Mouse (Mus musculus) spleen, postnatal 4 days (tissue): ENCODE data around the gene Radil.

ENCODE experiments used
- DNase-seq, 2 experiments: peaks; one replicate each; pipeline ENCODE4 v3.0.0; 2022; ENCODE audit warnings: low spot score in 2 of 2

The Radil gene

DNA sequence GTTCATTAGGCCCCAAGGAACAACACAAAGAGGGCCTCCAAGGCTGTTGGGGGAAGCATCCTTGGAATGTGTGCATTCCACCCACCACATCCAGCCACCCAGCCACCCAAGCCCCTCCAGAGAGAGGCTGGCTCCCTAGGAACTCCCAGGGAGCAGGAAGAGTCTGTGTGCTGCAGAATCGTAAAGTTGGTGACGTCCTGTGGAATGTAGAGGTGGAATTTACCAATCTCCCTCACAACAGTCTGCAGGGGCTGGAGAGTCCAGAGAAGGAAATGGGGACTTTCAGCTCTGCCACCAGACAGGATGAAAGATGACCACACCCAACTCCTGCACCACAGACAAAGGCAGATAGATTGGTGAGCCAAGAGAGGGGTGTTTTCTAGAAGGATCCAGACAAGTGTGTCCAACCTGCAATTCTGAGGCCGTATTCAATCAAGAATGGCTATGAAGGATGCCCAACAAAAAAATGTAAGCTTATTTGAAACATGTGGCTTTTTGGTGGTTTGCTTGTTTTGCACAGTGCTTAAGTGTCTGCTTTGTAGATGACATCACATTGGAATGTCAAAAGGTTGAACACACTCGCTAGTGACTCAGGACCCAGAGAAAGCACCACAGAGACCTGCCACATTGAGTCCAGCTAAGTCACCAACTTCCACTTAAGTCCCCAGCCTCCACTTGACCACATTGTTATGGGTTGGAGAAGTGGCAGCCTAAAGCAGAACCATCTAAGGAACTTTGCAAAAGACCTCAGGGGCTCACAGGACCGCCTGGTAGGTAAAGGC lies 5.7 kb downstream of the Radil start:
- no peak for DNase-seq

DNA sequence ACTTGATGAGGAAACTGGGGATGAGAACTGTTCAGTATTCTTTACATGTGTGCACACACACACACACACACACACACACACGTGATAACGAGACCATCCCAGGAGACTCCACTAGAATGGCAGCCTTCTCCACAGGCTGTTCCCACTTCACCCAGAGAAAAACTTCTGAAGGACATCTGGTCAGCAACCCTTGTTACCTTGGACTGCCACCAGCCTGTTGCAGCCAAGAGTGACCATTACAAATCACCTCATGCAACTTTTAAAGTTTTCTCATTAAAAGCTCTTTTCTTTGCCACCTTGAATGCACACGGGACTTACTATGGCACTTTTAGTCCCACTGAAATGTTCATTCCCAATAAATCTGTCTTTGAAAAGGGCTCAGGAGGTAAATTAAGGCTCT lies 13.6 kb downstream of the Radil start:
- DNase-seq, result no peak

DNA sequence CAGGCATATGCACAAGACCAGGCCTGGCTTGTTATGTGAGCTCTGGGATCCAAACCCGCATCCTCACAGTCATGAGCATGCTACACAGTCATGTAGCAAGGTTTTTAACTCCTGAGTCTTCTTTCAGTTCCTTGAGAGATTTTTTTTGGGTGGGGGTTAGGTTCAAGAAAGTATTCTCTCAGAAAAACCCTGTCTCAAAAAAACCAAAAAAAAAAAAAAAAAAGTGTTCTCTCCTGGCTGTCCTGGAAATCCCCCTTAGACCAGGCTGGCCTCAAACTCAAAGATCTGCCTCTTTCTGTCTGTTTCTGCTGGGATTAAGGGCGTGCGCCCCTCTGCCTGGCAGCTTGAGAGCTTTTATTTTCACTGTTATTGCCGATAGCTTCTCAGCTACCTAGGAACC lies 15.5 kb downstream of the Radil start:
- DNase-seq, result no peak

DNA sequence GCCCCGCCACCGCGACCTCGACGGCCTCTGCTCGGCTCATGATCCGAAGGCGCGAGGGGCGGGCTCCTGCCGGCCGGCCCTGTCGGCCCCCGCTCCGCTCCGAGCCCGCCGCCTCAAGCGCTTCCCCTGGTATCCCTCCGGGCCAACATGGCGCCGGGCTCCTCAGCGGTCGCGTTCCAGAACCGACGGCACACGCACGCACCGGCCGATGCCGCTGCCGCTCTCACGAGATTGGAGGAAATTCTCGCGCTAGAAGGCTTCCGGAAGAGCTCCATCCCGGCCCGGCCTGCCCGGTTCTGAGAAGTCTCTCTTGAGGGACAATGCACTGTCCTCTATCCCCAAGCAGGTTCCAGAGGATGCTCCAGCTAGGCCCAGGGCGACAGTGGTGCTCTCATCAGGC lies 21.0 kb downstream of the Radil start, which contains the start of gene Papolb:
Papolb (minus strand) TSS at position 162 of the 400 bp plus-strand sequence.
- DNase-seq, result no peak

DNA sequence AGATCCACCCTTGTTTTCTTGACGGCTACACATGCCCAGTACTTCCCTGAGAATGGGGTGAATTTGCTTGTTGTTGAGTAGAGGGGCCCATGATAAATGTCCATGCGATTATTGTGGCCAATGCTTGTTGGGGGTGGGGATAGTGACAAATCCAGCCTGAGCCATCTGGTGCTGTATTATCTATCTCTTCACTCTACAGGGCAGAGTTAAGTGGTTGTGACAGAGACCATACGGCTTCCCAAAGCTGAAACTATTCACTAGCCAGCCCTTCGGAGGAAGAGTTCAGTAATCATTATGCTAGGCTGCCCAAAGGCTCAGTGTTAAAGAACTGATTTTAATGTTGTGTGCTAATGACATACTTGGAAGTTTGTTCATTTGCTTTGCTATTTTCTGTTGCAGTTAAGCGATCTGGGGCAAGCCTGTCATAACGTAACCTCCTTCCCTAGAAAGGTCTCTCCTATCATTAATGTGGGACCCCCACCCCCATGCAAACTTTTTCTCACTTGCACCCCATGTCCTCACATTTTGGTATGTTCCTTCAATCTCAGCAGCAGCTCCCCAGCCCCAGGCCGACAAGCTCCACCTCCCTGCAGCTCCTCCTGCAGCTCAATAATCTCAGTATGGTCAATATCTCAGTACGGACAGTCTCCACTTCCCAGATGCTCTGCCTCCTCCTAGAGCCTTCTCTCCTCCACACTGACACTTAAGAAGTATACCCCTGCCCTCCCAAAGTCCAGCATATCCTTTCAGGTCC lies 26.0 kb downstream of the Radil start:
- DNase-seq, result no peak

DNA sequence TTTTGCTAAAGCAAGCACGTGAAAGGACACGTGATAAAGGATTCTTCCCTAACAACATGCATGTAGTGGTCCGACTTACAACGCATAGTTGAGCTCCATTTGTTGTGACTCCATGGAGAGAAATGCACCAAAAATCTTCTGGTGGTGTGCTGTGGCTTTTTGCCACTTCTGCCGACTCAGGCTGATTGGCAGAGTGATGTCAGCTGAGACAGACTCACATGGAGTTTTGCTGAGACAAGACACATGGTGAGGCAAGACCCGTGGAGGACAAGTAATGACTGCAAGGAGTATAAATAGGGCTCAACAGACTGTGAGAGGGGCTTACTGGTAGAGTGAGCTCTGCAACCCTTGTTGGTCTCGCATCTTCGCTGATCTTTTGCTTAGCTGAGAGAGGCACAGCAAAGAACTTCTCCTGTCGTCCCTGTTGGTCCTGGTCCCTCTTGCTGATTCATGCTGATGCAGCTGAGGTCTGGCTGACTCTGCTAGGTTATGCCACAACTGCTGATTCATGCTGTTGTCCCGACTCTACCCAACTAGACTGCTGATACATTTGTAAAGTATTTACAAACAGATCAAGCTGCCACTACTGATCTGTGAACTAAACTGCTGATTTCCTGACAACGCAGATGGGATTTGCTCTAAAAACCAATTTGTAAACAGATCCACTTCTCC lies 29.6 kb downstream of the Radil start:
- no peak for DNase-seq

DNA sequence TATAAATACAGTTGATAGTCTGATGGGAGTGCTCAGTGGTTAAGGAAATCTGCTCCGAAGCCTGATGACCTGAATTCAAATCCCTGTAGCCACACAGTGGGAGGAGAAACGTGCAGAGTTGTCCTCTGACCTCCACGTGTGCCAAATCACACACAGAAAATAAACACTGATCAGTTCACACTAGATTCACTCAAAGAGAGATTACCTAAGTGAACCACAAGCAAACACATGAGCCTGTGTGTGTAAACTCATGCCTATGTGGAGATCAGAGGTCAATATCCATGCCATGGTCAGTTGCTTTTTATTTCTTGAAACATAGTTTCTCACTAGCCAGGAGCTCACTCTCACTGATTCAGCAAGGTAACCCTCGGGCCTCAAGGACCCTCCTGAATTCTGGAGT lies 30.5 kb downstream of the Radil start:
- no peak for DNase-seq

DNA sequence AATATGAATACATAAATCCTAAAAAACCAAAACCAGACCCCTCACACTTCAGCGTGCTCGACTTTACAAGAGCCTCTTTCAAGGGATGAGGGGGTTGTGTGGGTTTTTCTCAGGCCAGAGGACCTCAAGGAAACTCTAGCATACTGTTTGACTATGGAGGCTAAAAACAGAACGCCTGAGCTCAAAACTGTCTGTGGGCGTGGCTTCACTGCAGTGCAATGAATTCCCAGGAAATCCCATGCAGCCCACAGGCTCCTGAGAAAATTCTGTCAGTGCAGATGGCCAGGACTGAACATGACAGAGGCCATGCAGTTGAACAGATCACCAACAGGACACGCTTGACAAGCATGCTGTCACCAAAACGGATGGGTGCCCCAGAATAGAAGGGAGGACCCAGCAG lies 31.9 kb downstream of the Radil start:
- no peak for DNase-seq

DNA sequence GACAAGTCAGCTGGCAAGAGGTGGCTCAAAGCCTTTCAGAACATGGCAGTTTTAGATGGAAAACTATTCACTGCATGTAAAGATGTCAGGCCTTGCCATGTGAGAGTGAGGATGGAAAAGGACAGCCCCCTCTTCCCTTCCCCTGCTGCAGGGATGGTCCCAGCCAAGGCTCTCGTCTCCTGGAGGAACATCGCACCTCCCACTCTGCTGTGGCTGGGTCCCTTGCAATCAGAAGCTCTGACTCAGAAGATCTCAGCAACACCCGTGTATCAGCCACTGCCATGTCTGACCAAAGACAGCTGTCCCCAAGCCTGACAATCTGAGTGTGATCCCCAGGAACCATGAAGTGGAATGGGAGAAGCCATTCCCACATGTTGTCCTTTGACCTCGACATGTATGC lies 38.8 kb downstream of the Radil start:
- no peak for DNase-seq

DNA sequence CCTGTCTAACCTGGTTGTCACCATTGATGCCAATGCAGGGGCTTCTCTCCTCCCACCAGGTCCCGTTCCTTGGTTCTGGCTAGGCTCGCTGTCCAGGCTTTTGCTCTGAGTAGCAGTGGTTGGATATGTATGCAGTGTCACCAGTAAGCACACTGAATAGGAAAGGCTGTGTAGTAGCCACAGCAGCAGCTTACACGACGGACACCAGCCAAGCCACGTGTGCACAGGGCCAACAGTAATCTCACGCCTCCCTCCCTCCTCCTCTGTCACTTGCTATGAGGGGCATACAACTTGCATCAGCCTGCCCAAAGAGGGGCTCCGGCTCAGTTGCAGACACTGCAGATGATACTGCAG lies 40.9 kb downstream of the Radil start:
- no peak for DNase-seq

DNA sequence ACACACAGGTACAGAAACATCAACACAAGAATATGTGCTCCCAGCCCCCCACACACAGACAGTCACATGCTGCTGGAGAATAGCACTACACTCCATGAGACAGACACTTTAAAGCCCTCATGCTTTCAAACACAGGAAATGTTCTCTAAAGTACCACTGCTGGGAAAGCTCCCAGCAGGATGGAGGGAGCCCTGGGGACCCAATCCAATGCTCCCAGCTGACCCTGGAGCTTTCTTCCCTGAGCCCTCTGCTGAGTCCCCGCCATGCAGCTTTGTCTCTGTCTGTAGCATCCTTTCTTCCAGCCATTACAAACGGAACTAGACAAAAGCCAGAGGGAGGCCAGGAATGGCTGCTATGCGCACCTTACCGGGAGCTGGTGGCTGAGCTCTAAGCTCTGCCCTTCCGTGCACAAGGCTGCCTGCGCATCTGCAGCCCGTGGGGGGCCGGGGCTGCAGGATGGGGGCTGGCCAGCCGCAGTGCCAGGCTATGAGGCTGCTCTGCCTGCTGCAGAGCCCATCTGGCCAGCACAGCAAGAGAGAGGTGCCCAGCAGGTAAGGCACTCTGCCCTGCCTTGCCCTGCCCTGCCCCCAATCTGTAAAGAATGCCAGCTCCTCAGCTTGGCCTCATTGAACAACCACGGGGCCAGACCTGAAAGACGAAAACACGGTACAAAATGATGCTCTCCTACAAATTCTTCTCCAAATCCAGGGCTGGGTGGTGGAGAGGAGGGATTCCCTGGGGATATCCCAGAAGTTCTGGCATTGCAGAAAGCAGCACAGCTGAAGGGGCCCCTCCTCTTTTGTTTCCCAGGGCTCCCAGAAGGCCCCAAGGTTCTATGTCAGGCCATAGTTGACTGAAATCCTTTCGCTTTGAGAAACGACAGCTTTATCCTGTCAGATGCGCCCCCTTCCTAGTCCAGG lies 41.5 kb downstream of the Radil start:
- DNase-seq, result no peak

DNA sequence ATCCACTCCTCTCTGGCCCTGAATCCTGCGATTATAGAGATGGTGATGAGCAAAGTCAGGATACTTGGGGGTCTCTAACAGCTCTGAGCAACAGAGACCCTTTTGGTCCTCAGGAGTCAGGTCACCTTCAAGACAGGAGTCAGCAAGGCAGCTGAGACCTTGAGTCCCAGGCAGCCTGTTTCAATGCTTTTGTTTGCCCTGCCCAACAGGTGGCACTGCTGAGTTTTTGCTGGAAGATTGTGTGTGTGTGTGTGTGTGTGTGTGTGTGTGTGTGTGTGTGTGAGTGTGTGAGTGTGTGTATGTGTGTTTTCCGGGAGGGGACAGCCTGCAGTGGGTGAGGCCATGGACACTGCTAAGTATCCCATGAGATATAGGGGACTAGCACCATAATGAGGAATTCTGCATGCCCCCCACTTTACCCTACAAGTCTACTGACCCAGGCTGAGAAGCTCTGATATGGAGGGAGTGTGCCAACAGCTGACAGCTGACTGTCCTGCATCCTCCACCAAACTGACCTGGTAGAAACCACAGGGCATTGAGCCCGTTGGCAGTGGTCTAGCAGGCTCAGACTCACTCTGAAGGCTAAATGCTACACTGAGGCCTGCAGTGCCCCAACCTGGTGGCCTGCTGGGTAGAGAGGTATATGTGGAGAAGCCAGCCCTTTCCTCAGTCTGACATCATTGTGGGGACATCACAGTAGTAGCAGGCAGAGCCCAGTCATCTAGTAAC lies 45.0 kb downstream of the Radil start:
- DNase-seq, result no peak

DNA sequence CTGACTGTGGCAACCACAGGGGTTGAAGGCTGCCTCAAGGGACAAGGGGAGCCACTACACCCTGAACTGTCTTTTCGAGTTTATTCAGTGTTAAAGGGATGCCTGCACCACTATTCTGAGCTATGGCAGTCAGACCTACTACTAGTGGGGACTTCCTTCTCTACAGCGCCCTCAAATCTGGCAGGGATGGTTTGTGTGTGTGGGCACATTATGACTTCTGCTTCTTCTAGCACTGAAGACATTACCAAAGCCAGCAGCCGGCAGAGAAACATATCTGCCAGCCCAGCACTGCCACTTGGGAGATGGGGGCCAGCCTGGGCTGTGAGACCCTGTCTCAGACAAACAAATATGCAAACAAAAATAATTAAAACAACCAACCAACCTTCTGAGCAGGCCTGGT lies 46.7 kb downstream of the Radil start:
- no peak for DNase-seq

DNA sequence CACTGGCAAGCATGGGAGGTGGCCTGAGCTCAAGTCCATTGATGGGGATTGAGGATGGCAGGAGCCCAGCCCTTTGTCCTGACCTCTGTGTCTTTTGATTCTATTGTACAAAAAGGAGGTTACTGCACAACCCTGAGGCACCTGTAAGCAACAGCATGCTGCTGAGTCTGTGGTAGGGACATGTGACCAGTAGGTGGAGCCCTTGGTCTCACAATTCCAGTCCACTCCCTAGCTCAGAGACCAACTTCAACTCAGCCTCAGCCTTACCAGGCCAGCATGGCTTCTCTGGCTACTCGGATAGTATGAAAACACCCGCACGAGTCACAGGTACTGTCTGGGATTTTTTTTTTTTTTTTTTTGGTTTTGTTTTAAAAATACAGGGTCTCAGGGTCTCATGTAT lies 48.5 kb downstream of the Radil start:
- peak; percentile 50 to 76 for DNase-seq

DNA sequence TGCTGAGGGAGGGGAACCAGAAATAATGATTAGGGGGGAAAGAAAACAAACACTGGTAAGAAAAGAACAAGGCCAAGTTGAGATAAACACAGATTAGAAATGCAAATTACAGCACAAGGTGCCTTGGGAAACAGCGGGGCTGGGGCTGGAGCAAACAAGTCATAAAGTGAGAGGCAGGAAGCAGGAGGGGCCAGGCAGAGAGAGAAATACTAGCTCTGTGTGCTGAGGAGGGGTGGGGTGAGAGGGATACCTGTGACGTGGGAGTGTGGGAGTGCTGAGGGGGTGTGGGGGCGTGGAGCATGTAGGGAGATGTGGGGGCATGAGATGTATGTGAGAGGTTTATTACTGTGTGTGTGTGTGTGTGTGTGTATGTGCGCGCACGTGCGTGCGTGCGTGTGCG lies 50.0 kb downstream of the Radil start:
- no peak for DNase-seq

DNA sequence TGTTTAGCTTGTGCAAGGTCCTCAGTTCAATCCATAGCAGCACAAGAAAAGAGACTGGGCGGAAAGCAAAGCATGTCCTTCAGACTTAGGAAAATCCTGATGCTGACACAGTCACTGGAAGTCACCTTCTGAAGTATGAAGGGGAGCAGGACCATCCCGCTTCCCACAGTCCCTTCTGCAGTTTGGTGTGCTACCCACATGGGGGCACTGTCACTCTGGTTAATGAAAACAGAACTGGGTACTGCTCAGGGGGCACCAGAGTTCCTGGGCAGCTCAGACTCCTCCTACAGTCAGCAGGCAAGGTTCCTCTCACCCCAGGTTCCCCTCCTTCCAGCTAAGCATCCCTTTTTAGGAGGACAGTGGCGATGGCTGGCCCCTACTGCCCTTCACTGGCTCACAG lies 51.9 kb downstream of the Radil start:
- DNase-seq, result no peak

DNA sequence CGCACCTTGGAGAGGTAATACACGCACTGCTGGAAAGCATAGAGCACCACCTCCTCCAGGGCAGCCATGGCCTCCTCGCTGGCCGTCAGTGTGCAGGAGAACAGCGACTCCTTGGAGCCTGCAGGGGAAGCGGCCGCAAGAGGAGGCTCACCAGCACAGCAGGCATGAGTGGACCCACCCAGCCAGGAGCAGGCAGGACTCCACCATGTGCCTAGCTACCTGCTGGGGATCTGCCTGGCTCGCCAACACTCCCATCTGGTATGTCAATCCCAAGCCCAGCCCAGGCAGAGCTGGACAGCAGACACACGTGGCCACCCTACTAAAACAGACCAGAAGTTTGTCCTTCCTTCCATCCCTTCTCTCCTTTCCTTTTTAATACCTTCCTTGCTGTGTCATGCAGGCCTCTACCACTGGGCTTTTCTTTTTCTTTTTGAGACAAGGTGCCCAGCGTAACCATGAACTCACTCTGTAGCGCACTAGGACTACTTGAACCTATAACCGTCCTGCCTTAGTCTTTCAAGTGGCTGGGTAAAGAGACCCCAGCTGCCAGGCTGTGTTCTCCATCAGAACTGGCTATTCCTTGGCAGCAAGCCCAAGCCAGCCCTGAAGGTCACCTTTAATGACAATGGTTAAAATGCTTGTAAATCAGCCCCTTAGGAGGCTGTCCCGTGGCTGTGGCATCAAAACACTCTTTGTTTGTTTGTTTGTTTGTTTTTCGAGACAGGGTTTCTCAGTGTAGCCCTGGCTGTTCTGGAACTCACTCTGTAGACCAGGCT lies 55.4 kb downstream of the Radil start:
- no peak for DNase-seq

DNA sequence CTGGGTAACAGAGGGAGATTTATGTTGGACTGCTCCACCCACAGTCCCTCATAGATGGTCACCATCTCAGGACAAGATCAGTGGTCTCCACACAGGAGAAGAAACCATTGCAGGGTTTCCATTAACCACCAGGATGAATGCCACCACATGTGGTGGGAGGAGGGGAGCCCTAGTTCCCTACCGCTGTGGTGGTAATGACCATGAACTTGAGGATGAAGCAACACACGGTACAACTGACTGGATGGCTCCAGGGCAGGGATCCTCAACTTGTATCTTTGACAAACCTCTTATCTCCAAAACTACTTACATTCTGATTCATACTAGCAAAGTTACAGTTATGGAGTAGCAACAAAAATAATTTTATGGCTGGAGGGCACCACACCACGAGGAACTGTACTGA lies 57.6 kb downstream of the Radil start:
- no peak for DNase-seq

DNA sequence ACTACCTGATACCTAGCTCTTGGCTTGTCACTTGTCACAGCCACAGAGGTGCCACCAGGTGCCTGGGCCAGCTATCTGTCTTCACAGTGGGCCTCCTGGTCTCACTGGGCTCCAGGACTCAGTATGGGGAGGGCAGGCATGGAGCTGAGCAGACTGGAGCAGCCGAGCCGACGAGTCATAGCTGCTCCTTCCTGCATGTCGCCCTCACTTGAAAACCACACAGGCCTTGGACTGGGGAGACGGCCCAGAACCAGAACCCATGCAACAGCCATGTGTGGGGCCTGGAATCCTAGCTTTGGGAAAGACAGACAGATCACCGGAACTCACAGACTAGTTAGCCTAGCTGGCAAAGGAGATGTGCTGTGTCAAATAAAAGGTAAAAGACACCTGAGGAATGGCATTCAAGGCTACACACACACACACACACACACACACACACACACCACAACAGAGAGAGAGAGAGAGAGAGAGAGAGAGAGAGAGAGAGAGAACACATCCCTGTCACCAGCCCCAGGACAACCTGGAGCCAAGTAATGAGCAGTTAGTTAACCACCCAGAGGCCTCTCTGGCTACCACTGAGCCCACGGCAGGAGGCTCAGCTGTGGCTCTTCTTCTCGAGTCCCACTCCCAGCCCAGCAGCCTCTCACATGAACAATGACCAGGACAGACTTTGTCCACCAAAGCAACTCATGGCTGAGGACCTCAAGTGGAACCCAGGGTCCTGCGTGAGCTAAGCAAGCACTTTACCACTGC lies 60.8 kb downstream of the Radil start:
- no peak for DNase-seq

DNA sequence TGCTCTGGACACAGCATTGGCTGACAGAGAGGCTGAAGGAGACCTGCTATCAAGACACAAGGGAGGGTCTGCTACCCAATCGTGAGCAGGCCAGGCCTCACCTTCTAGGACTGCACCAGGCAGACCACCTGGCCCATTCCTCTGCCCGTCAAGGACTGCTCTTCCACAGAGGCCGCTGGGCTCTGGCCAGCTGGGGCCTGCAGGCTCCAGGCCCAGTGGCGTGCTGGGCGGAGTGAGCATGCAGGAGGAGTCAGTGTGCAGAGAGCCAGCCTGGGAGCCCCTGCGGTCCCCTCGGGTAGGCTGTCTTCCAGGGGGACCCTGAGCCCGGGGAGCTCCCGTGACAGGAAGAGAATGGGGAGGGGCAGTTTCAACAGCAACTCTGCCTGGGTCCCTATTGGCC lies 64.2 kb downstream of the Radil start:
- DNase-seq, result no peak
